In the genomic region with DNA sequence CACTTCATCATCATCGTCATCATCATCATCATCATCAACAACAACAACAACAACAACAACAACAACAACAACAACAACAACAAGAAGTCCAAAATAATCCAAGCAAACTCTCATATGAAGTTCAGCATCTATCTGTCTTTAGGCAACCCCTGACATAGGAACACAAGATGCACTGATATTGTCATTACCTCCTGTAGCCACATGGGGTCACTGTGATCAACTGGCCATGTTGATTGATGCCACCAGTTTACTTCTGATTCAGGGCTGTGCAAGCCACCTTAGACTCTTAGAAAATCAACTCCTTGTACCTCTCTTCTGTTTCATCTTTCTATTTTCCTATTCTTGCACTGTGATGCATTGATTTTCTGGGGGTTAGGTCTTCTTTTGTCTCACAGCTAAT, we compare ENCODE assay signal across 9 mouse cellular contexts.
DNase-seq lines count a peak whose midpoint lies in the region; ATAC-seq and TF ChIP-seq lines count a peak whose summit lies in the region.
"Had no signal": no experiment of that assay in that cellular context is flagged by ENCODE, and none has a peak within 500 bp of the region (broad histone marks: within the 10 kb centered on the region; RNA-seq: fewer than 3 reads in every experiment).

No protein-coding gene starts in this region.

- no peaks in the 10 kb centered on the region for H3K27me3 ChIP-seq in forebrain, embryonic 15.5 days
- H3K27me3 ChIP-seq in kidney, embryonic 16.5 days (ENCODE audit: insufficient read depth, low read length): no peaks in the 10 kb centered on the region
- H3K27me3 ChIP-seq in liver, postnatal 0 days (ENCODE audit: insufficient read depth, low read length): 0 out of 2 replicates have a peak, but pooled peaks cover 4% of the 10 kb centered on the region
- no peaks in the 10 kb centered on the region for H3K27me3 ChIP-seq in neural tube, embryonic 15.5 days (replicated peaks)
- H3K27me3 ChIP-seq: lung, embryonic 15.5 days had no signal

- H3K4me3 ChIP-seq in forebrain, embryonic 15.5 days: no peak overlapping the region
- H3K4me3 ChIP-seq in kidney, embryonic 16.5 days (ENCODE audit: low read length): no peak overlapping the region
- no peak overlapping the region for H3K4me3 ChIP-seq in liver, postnatal 0 days (ENCODE audit: low read depth, low read length)
- no peak overlapping the region for H3K4me3 ChIP-seq in neural tube, embryonic 15.5 days (replicated peaks)
- H3K4me3 ChIP-seq: lung, embryonic 15.5 days had no signal

- TF ChIP-seq EP300 in liver, postnatal 0 days (IDR thresholded peaks at IDR 0.05; ENCODE audit: low read depth): no peak

- ATAC-seq in forebrain, embryonic 15.5 days (replicated peaks): peak; percentile 73
- peak; percentile 31; the same call in 1 of the 2 replicates for ATAC-seq in kidney, embryonic 16.5 days (ENCODE audit: low FRiP score, low TSS enrichment)
- ATAC-seq in liver, postnatal 0 days: no peak
- peak; percentile 65; the same call in 1 of the 2 replicates for ATAC-seq in neural tube, embryonic 15.5 days (ENCODE audit: low FRiP score)
- ATAC-seq in activated CD4-positive, CD25-positive, alpha-beta regulatory T cell, adult 4 months: no peak

- H3K9ac ChIP-seq in forebrain, embryonic 15.5 days (replicated peaks): no peak overlapping the region
- H3K9ac ChIP-seq in kidney, embryonic 16.5 days (replicated peaks; ENCODE audit: low read length): no peak overlapping the region
- no peak overlapping the region for H3K9ac ChIP-seq in liver, postnatal 0 days (replicated peaks)
- no peak overlapping the region for H3K9ac ChIP-seq in neural tube, embryonic 15.5 days (replicated peaks)
- H3K9ac ChIP-seq: lung, embryonic 15.5 days had no signal

- no peaks in the 10 kb centered on the region for H3K36me3 ChIP-seq in forebrain, embryonic 15.5 days
- H3K36me3 ChIP-seq in kidney, embryonic 16.5 days (ENCODE audit: insufficient read depth, low read length): no peaks in the 10 kb centered on the region
- no peaks in the 10 kb centered on the region for H3K36me3 ChIP-seq in liver, postnatal 0 days (replicated peaks; ENCODE audit: insufficient read depth, low read length)
- H3K36me3 ChIP-seq in neural tube, embryonic 15.5 days: no peaks in the 10 kb centered on the region
- H3K36me3 ChIP-seq: lung, embryonic 15.5 days had no signal

- H3K27ac ChIP-seq in forebrain, embryonic 15.5 days (replicated peaks): no peak overlapping the region
- H3K27ac ChIP-seq in kidney, embryonic 16.5 days (ENCODE audit: low read length): no peak overlapping the region
- H3K27ac ChIP-seq in liver, postnatal 0 days (ENCODE audit: low read depth): no peak overlapping the region
- no peak overlapping the region for H3K27ac ChIP-seq in neural tube, embryonic 15.5 days (replicated peaks)
- H3K27ac ChIP-seq: lung, embryonic 15.5 days had no signal

- TF ChIP-seq CTCF in liver, postnatal 0 days (IDR thresholded peaks at IDR 0.05; ENCODE audit: low read depth): peak; percentile 80

- peak; percentile 13 to 24 for DNase-seq in urinary bladder, postnatal 36 days (ENCODE audit: low spot score in 2 of 2)
- no peak for DNase-seq in urinary bladder, postnatal 4 days (ENCODE audit: low spot score in 2 of 2)
- peak; percentile 21 for DNase-seq in c-Kit-positive CD71-positive TER-119-negative erythroid progenitor cells, embryonic 14.5 days (ENCODE audit: low read depth)
- peak; percentile 33 for DNase-seq in liver, postnatal 0 days

- no peaks in the 10 kb centered on the region for H3K9me3 ChIP-seq in forebrain, embryonic 15.5 days
- H3K9me3 ChIP-seq in kidney, embryonic 16.5 days (ENCODE audit: low read length): no peaks in the 10 kb centered on the region
- no peaks in the 10 kb centered on the region for H3K9me3 ChIP-seq in liver, postnatal 0 days (ENCODE audit: low read length)
- H3K9me3 ChIP-seq in neural tube, embryonic 15.5 days (replicated peaks): no peaks in the 10 kb centered on the region
- H3K9me3 ChIP-seq: lung, embryonic 15.5 days had no signal

- WGBS in forebrain, embryonic 15.5 days: 9% methylated on average over 1 of the region's 1 CpGs
- 20% methylated on average over 1 of the region's 1 CpGs for whole genome bisulfite sequencing in kidney, embryonic 16.5 days
- 16% methylated on average over 1 of the region's 1 CpGs for WGBS in liver, postnatal 0 days (ENCODE audit: insufficient replicate concordance)
- 22% methylated on average over 1 of the region's 1 CpGs for WGBS in neural tube, embryonic 15.5 days

- no peaks in the 10 kb centered on the region for H3K4me1 ChIP-seq in forebrain, embryonic 15.5 days
- H3K4me1 ChIP-seq in kidney, embryonic 16.5 days (ENCODE audit: insufficient read depth, low read length): no peaks in the 10 kb centered on the region
- H3K4me1 ChIP-seq in liver, postnatal 0 days (ENCODE audit: insufficient read depth): no peaks in the 10 kb centered on the region
- H3K4me1 ChIP-seq in neural tube, embryonic 15.5 days: no peaks in the 10 kb centered on the region
- H3K4me1 ChIP-seq: lung, embryonic 15.5 days had no signal

- no peak overlapping the region for H3K4me2 ChIP-seq in forebrain, embryonic 15.5 days (replicated peaks)
- H3K4me2 ChIP-seq in kidney, embryonic 16.5 days (replicated peaks; ENCODE audit: low read depth, low read length): no peak overlapping the region
- no peak overlapping the region for H3K4me2 ChIP-seq in liver, postnatal 0 days (ENCODE audit: low read depth, low read length)
- H3K4me2 ChIP-seq in neural tube, embryonic 15.5 days: no peak overlapping the region
- H3K4me2 ChIP-seq: lung, embryonic 15.5 days had no signal

Comparison
In these comparisons a context has a peak if more than half of its experiments do, and no peak if none do; other contexts are left out.
1. DNase-seq: peak in urinary bladder, postnatal 36 days (2 of 2), c-Kit-positive CD71-positive TER-119-negative erythroid progenitor cells, embryonic 14.5 days (single experiment) and liver, postnatal 0 days (single experiment); none in urinary bladder, postnatal 4 days (0 of 2).
2. ATAC-seq: peak in forebrain, embryonic 15.5 days (single experiment), kidney, embryonic 16.5 days (single experiment) and neural tube, embryonic 15.5 days (single experiment); none in liver, postnatal 0 days (single experiment) and activated CD4-positive, CD25-positive, alpha-beta regulatory T cell, adult 4 months (single experiment).